Mouse (Mus musculus) urinary bladder, postnatal 0 days (tissue): ENCODE results near the gene Gm21996. TPM values are rescaled to one million over a fixed set of nuclear protein-coding genes. Genes with fewer than 3 reads are reported as not detected.

Experiments
- polyA plus RNA-seq: library from polyadenylated mRNA; unstranded; fragments of >200 nt; fragmentation: Nextera tagmentation; extraction: Ambion mirVana; gene quantifications from 2 replicates; pipeline ENCODE4 v1.2.1, GENCODE M21; 2015

The Gm21996 gene
- not detected in 2 replicates for polyA plus RNA-seq

DNA sequence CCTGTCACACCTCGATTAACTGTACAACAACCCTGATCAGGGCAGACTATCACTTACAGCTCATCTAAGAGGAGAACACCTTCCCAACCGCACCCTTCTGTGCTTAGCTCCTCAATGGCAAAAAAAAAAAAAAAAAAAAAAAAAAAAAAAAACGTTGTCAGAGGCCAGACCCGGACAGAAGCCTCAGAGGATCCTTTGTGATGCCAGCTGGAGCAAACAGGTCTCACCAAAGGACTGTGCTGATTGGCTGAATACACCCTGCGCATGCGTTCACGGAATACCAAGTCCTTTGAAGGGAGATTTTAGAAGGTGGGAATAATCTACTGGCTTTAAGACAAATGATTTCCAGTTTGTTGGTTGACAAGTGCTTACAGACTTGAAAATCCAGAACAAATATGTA lies at the start of gene Gm21996:
Gene Gm21996 (minus strand): TSS at position 101 of the 400 bp plus-strand sequence.

